Mouse (Mus musculus): ENCODE data around the gene Wdr82. TPM values are rescaled to one million over a fixed set of nuclear protein-coding genes. Genes with fewer than 3 reads are reported as not detected.
A peak's percentile ranks its signal among the peaks of the same experiment; 100 is the strongest.

The Wdr82 gene
- total RNA-seq, 2 experiments from 2014 or later, result 60.3 to 62.5 TPM

GRCm38 (mm10) chr9:106222994-106223393 lies 52.3 kb downstream of the Wdr82 start:
- no peak for DNase-seq (ENCODE audit: low spot score in 2 of 2)

- DNase-seq (ENCODE audit: low spot score in 2 of 2), result no peak
Measured at GRCm38 (mm10) chr9:106225469-106226150, 54.9 kb downstream of the Wdr82 start.

GRCm38 (mm10) chr9:106226151-106226682 lies 55.5 kb downstream of the Wdr82 start:
- DNase-seq (ENCODE audit: low spot score in 2 of 2), result no peak

GRCm38 (mm10) chr9:106227790-106228429 lies 57.2 kb downstream of the Wdr82 start:
- DNase-seq (ENCODE audit: low spot score in 2 of 2), result no peak

GRCm38 (mm10) chr9:106230051-106230733 lies 59.5 kb downstream of the Wdr82 start:
- DNase-seq (ENCODE audit: low spot score in 2 of 2), result no peak

GRCm38 (mm10) chr9:106230734-106231106 lies 60.0 kb downstream of the Wdr82 start:
- no peak for DNase-seq (ENCODE audit: low spot score in 2 of 2)

GRCm38 (mm10) chr9:106231220-106231619 lies 60.5 kb downstream of the Wdr82 start:
- DNase-seq (ENCODE audit: low spot score in 2 of 2), result no peak

- no peak for DNase-seq (ENCODE audit: low spot score in 2 of 2)
Measured at GRCm38 (mm10) chr9:106231816-106232215, 61.1 kb downstream of the Wdr82 start.

- no peak for DNase-seq (ENCODE audit: low spot score in 2 of 2)
Measured at GRCm38 (mm10) chr9:106232956-106233355, 62.2 kb downstream of the Wdr82 start.

GRCm38 (mm10) chr9:106233953-106234352 lies 63.2 kb downstream of the Wdr82 start:
- DNase-seq (ENCODE audit: low spot score in 2 of 2), result no peak

GRCm38 (mm10) chr9:106235194-106235830 lies 64.6 kb downstream of the Wdr82 start:
- no peak for DNase-seq (ENCODE audit: low spot score in 2 of 2)

- no peak for DNase-seq (ENCODE audit: low spot score in 2 of 2)
Measured at GRCm38 (mm10) chr9:106236156-106236817, 65.6 kb downstream of the Wdr82 start.

- DNase-seq (ENCODE audit: low spot score in 2 of 2), result no peak
Measured at GRCm38 (mm10) chr9:106236818-106237211, 66.1 kb downstream of the Wdr82 start.

- DNase-seq (ENCODE audit: low spot score in 2 of 2), result no peak
Measured at GRCm38 (mm10) chr9:106237401-106237800, 66.7 kb downstream of the Wdr82 start.

- DNase-seq (ENCODE audit: low spot score in 2 of 2), result no peak
Measured at GRCm38 (mm10) chr9:106237878-106238277, 67.2 kb downstream of the Wdr82 start.

Small RNAs within 50 kb of the gene (microRNA-seq; reads per million reads assigned to microRNA genes)
- gene Mir135a-1 (not detected), gene Mirlet7g (43,193 reads per million, percentile 98 among the genes with 10 or more reads in this experiment)

Other genes with a start within 250 kb of the Wdr82 start
- 1 to 10 TPM; 2.2 to 2.8 TPM for gene Col6a5, start 210.3 kb upstream of the Wdr82 start, total RNA-seq (2021)
- gene Col6a4, start 74.1 kb upstream of the Wdr82 start, total RNA-seq (2021), result under 1 TPM; 0.20 to 0.49 TPM
- gene Glyctk, start 12.8 kb upstream of the Wdr82 start, total RNA-seq (2021), result 1 to 10 TPM; 1.1 to 3.0 TPM
- 10 to 100 TPM; 16.7 to 20.8 TPM for gene Ppm1m, start 28.8 kb downstream of the Wdr82 start, total RNA-seq (2021)
- 100 to 1,000 TPM in 1 of 2 experiments, 10 to 100 TPM in 1; 92.7 to 105 TPM for gene Twf2, start 32.2 kb downstream of the Wdr82 start, total RNA-seq (2021)
- 1 to 10 TPM in 1 of 2 experiments, under 1 TPM in 1; 0.88 to 1.1 TPM for gene Tlr9, start 51.7 kb downstream of the Wdr82 start, total RNA-seq (2021)
- 100 to 1,000 TPM; 127 to 159 TPM for gene Alas1, start 77.7 kb downstream of the Wdr82 start, total RNA-seq (2021)
- 1 to 10 TPM; 5.4 to 5.8 TPM for gene Poc1a, start 110.1 kb downstream of the Wdr82 start, total RNA-seq (2021)
- 10 to 100 TPM; 23.9 to 25.5 TPM for gene Dusp7, start 197.7 kb downstream of the Wdr82 start, total RNA-seq (2021)